Mouse (Mus musculus) liver, embryonic 12.5 days (tissue): ENCODE measurements around the gene Tctn1. TPM values are rescaled to one million over a fixed set of nuclear protein-coding genes. Genes with fewer than 3 reads are reported as not detected.
A peak's percentile ranks its signal among the peaks of the same experiment; 100 is the strongest.

Source experiments
- ATAC-seq: fragments of 200-750 bp; cut with Nextera tagmentation; 2 replicates; pipeline ENCODE4 v1.8.0; 2017; ENCODE audit warnings: moderate number of reproducible peaks, mild to moderate bottlenecking, moderate library complexity
- H3K27ac ChIP-seq: fragments of 300-500 bp; sonication (generic); 2 replicates; pipeline ENCODE4 v1.5.1; 2016; ENCODE audit warnings: mild to moderate bottlenecking
- H3K27me3 ChIP-seq: fragments of 300-500 bp; sonication (generic); replicated peaks from 2 replicates; pipeline ENCODE4 v1.6.1; 2016; ENCODE audit warnings: mild to moderate bottlenecking, moderate library complexity
- H3K36me3 ChIP-seq: fragments of 300-500 bp; sonication (generic); 2 replicates; pipeline ENCODE4 v1.6.1; 2016; ENCODE audit warnings: mild to moderate bottlenecking, moderate library complexity
- H3K4me1 ChIP-seq: fragments of 300-500 bp; sonication (generic); 2 replicates; pipeline ENCODE4 v1.6.1; 2016
- H3K4me2 ChIP-seq: fragments of 300-500 bp; sonication (generic); 2 replicates; pipeline ENCODE4 v1.6.1; 2016; ENCODE audit warnings: mild to moderate bottlenecking, moderate library complexity
- H3K4me3 ChIP-seq: fragments of 300-500 bp; sonication (generic); 2 replicates; pipeline ENCODE4 v1.5.1; 2016; ENCODE audit warnings: mild to moderate bottlenecking, moderate library complexity
- H3K9ac ChIP-seq: fragments of 300-500 bp; sonication (generic); 2 replicates; pipeline ENCODE4 v1.6.1; 2016; ENCODE audit warnings: mild to moderate bottlenecking, moderate library complexity
- H3K9me3 ChIP-seq: fragments of 300-500 bp; sonication (generic); replicated peaks from 2 replicates; pipeline ENCODE4 v1.6.1; 2016; ENCODE audit warnings: mild to moderate bottlenecking, moderate library complexity
- WGBS: fragments of 180-500 bp; shearing (Covaris S2); methylation state at CpG from one replicate; pipeline ENCODE4 v1.1.7; 2016; ENCODE audit not compliant: insufficient replicate concordance; 5-methylcytosine and 5-hydroxymethylcytosine counted together
- polyA plus RNA-seq: library from polyadenylated mRNA; unstranded; fragments of >200 nt; fragmentation: Nextera tagmentation; extraction: Ambion mirVana; gene quantifications from 2 replicates; pipeline ENCODE4 v1.2.1, GENCODE M21; 2016

The Tctn1 gene
- polyA plus RNA-seq = 1.2 and 1.7 TPM in 2 replicates

- Histone ChIP-seq H3K36me3 (peaks cover 4% of the 10 kb centered on the region; the same call in 1 of the 2 replicates), H3K27ac (peak within 1 kb of the TSS; percentile 55)
Observed at GRCm38 (mm10) chr5:122263933-122264905, at the start of gene Tctn1. Gene Tctn1 (minus strand): TSS chr5:122264460.

DNA sequence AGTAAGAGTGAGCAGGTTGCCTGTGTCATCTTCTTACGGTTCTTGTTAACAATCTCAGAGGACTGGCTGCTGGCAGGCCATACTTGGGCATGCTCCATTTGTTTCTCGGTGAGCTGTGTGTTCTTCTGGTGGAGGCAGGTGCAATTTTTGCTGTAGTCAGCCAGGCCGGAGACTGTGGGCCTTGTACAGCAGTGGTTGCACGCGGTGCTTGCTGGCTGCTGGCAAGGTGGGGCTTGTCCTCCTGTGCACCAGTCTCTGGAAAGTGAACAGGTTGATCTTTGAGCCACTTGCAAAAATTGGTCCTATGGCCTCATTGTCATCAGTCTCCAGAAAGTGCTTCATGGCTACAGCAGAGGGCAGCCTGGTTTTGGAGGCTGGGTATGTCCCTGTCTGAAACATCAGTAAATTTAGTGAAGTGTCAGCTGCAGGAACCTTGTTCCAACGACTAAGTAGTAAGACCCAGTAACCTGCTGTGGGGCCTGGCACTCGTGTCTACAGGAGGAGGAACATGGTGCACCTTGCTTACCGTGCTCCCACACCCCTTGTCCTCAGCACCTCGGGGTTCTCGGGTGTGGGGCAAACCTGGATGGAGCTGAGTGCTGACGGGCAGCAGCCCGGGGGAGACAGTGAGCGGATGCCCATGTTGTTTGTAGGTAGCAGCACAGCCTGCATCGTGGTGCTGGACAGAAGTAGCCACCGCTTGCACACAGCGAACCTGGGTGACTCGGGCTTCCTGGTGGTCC, 48.9 kb upstream of the Tctn1 start:
- H3K36me3 ChIP-seq = peaks cover 70% of the 10 kb centered on the region
- H3K27me3 ChIP-seq = no peaks in the 10 kb centered on the region
- 0 out of 2 replicates have a peak overlapping the region, but pooled peaks have one; percentile 2 for H3K9ac ChIP-seq
- WGBS = 78% methylated on average over 17 of the region's 17 CpGs
- no peak for ATAC-seq
- no peak overlapping the region for H3K27ac ChIP-seq
- no peak overlapping the region for H3K4me2 ChIP-seq
- H3K4me1 ChIP-seq = peaks cover 34% of the 10 kb centered on the region
- H3K4me3 ChIP-seq = no peak overlapping the region
- H3K9me3 ChIP-seq = no peaks in the 10 kb centered on the region

More at GRCm38 (mm10) chr5:122263933-122264905, at the start of gene Tctn1:
- ATAC-seq = peak; percentile 98
- Histone ChIP-seq H3K27me3 (no peaks in the 10 kb centered on the region), H3K9me3 (no peaks in the 10 kb centered on the region), H3K4me2 (peak within 1 kb of the TSS; percentile 79), H3K9ac (peak within 1 kb of the TSS; percentile 71), H3K4me3 (peak within 1 kb of the TSS; percentile 67), H3K4me1 (peaks cover 30% of the 10 kb centered on the region)
- WGBS = 2% methylated on average over 49 of the region's 49 CpGs

DNA sequence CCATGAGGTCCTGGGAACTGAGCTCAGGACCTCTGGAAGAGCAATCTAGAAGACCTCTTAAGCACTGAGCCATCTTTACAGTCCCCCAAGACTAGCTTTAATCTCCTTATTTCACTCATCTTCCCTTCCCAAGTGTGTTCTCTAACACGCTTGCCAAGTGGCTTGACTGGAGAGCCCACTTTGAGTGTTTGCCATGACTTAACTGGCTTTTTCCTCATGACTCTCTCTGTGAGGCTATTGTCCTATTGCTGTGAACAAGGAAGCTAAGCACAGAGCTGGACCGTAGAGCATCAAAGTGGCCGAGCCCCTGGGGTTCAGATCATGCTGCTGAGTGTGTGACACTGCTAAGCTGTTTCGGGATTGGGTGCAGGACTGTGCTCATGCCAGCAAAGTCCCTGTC, 48.1 kb upstream of the Tctn1 start:
- H3K9me3 ChIP-seq = no peaks in the 10 kb centered on the region
- H3K36me3 ChIP-seq = peaks cover 69% of the 10 kb centered on the region
- ATAC-seq = no peak
- no peak overlapping the region for H3K4me2 ChIP-seq
- WGBS = 84% methylated on average over 4 of the region's 4 CpGs
- H3K4me1 ChIP-seq = peaks cover 29% of the 10 kb centered on the region
- no peaks in the 10 kb centered on the region for H3K27me3 ChIP-seq
- no peak overlapping the region for H3K9ac ChIP-seq
- H3K4me3 ChIP-seq = no peak overlapping the region
- no peak overlapping the region for H3K27ac ChIP-seq

GRCm38 (mm10) chr5:122311692-122312091, 47.4 kb upstream of the Tctn1 start:
- peaks cover 63% of the 10 kb centered on the region for H3K36me3 ChIP-seq
- ATAC-seq = no peak
- H3K4me1 ChIP-seq = peaks cover 22% of the 10 kb centered on the region
- 73% methylated on average over 7 of the region's 7 CpGs for WGBS
- H3K27me3 ChIP-seq = no peaks in the 10 kb centered on the region
- H3K9ac ChIP-seq = no peak overlapping the region
- no peak overlapping the region for H3K4me3 ChIP-seq
- H3K9me3 ChIP-seq = no peaks in the 10 kb centered on the region
- no peak overlapping the region for H3K4me2 ChIP-seq
- no peak overlapping the region for H3K27ac ChIP-seq

DNA sequence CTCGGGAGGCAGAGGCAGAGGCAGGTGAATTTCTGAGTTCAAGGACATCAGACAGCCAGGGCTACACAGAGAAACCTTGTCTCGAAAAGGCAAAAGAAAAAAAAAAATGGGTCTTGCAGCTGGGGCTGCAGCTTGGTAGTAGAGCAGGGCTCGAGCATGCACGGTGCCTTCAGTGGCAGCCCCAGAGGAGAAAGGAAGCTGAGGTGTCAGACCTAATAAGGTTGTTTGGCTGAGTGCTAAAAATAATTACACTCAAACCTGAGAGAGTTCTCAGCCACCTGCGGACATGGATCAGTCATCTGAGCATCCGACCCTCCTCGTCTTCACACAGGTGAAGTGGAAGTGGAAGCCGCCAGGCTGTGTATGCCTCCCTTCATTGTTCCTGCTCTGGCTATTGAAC, 46.4 kb upstream of the Tctn1 start:
- Histone ChIP-seq H3K27me3 (no peaks in the 10 kb centered on the region), H3K4me2 (no peak overlapping the region), H3K27ac (no peak overlapping the region), H3K36me3 (peaks cover 58% of the 10 kb centered on the region), H3K9ac (no peak overlapping the region), H3K9me3 (no peaks in the 10 kb centered on the region), H3K4me1 (peaks cover 17% of the 10 kb centered on the region), H3K4me3 (no peak overlapping the region)
- ATAC-seq = no peak
- WGBS = 83% methylated on average over 8 of the region's 8 CpGs

DNA sequence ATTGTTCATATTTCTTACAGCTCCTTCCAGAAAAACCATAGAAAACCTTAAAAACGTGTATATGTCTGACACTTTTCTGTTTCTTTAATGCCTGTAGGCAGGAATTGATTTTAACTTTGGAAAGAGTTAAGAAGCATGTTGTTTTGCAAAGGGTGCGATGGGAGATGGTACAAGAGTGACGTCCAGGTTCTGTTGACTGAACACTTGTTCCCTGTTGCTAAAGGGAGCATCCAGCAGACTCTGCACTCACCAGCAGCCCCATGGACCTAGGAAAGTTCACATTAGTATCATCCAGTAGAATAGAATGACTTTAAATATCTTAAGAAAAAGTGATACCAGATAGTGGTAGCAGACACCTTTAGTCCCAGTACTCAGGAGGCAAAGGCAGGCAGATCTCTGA, 42.3 kb upstream of the Tctn1 start:
- no peak overlapping the region for H3K4me3 ChIP-seq
- H3K36me3 ChIP-seq = peaks cover 32% of the 10 kb centered on the region
- H3K9ac ChIP-seq = no peak overlapping the region
- no peak for ATAC-seq
- no peaks in the 10 kb centered on the region for H3K27me3 ChIP-seq
- no peak overlapping the region for H3K4me2 ChIP-seq
- no peaks in the 10 kb centered on the region for H3K9me3 ChIP-seq
- peaks cover 41% of the 10 kb centered on the region for H3K4me1 ChIP-seq
- no peak overlapping the region for H3K27ac ChIP-seq
- 80% methylated on average over 3 of the region's 3 CpGs for WGBS

- 77% methylated on average over 7 of the region's 7 CpGs for WGBS
- Histone ChIP-seq H3K9ac (no peak overlapping the region), H3K27me3 (no peaks in the 10 kb centered on the region), H3K9me3 (no peaks in the 10 kb centered on the region), H3K36me3 (peaks cover 22% of the 10 kb centered on the region), H3K4me1 (peaks cover 42% of the 10 kb centered on the region), H3K27ac (no peak overlapping the region), H3K4me2 (no peak overlapping the region), H3K4me3 (no peak overlapping the region)
- no peak for ATAC-seq
Observed at GRCm38 (mm10) chr5:122305472-122305871, 41.2 kb upstream of the Tctn1 start.

DNA sequence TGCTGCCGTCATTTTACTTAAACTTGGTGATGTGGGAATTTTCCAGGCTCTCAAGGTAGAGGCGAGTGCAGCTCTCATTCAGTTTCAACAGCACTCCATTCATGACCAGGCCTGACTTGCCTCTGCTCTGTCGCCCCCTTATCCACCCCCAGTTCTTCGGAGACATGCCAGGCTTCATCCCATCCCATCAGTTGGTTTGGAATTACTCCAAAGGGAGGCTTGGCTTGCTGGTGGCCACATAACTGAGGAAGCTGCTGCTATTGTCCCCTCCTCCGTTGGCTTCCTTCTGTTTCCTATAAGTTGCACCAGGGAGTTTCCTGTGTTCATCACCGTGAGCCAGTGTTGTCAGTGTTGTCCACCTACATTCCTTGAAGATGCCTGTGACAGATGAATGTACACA, 40.3 kb upstream of the Tctn1 start:
- Histone ChIP-seq H3K27me3 (no peaks in the 10 kb centered on the region), H3K36me3 (peaks cover 24% of the 10 kb centered on the region), H3K9ac (no peak overlapping the region), H3K4me2 (no peak overlapping the region), H3K9me3 (no peaks in the 10 kb centered on the region), H3K4me1 (peaks cover 42% of the 10 kb centered on the region), H3K27ac (no peak overlapping the region), H3K4me3 (no peak overlapping the region)
- ATAC-seq = no peak
- 67% methylated on average over 6 of the region's 6 CpGs for WGBS

DNA sequence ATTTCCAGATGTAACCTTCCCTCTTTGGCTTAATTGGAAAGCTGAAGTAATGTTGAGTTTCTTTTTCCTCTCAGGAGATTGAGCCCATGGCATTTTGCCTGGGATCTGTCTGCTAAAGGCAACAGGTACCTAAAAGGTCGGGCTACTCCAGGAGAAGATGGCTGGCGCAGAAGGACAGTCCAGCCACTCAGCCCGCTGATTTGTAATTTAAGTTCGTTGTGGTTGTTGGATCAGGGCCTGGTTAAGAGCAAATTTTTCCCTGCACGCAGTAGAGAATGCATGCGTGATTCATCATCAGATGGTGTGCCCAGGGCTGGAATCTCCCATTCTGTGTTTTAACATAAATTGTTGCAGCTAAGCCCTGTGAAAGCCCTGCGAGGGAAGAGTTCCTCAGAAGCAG, 39.7 kb upstream of the Tctn1 start:
- no peaks in the 10 kb centered on the region for H3K27me3 ChIP-seq
- peaks cover 21% of the 10 kb centered on the region for H3K36me3 ChIP-seq
- H3K9ac ChIP-seq = no peak overlapping the region
- no peak for ATAC-seq
- no peak overlapping the region for H3K4me2 ChIP-seq
- no peak overlapping the region for H3K4me3 ChIP-seq
- no peaks in the 10 kb centered on the region for H3K9me3 ChIP-seq
- H3K27ac ChIP-seq = no peak overlapping the region
- WGBS = 82% methylated on average over 7 of the region's 7 CpGs
- peaks cover 42% of the 10 kb centered on the region for H3K4me1 ChIP-seq

DNA sequence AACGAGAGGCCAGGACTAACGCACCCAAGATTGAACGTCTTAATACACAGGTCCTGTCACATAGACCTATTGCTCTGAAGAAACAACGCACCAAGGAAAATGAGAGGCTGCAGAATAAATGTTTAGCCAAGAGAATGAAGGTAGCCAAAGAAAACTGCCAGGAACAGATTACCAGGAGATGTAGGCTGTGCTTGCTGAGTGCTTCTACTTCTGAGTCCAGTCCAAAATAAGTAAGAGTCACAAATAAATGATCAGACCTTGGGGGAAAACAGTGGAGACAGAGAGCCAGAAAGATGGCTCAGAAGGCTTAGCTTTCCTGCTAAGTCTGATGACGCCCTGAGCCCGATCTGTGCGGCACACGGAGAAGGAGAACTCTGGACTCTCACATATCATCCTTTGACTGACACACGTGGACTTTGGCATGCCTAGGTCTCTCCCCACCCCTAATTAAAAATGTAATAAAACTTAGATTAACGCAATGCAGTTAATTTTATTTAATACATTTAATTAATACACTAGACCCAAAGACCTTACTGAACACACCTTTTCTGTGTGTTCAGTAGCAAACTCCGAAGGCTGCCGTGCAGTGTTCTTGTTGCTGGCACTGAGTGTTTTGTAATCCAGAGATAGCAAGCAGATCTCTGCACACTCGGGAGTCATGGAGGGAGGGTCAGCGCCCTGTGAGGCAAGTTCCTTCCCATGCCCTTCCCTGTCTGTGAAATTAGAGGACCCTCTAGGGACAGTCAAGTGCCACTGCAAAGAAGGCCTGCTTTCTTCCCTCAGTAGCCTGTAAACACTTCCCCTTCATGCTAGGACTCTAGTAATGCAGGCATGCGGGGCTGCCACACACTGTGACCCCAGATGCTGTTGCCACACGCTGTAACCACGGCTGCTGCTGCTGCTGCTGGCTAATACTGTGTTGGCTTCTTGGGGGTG, 38.8 kb upstream of the Tctn1 start:
- no peaks in the 10 kb centered on the region for H3K9me3 ChIP-seq
- H3K27ac ChIP-seq = no peak overlapping the region
- 54% methylated on average over 17 of the region's 17 CpGs for WGBS
- peaks cover 14% of the 10 kb centered on the region for H3K36me3 ChIP-seq
- no peak; the same call in 1 of the 2 replicates for ATAC-seq
- no peak overlapping the region for H3K4me3 ChIP-seq
- no peak overlapping the region for H3K4me2 ChIP-seq
- H3K4me1 ChIP-seq = peaks cover 46% of the 10 kb centered on the region
- no peak overlapping the region for H3K9ac ChIP-seq
- no peaks in the 10 kb centered on the region for H3K27me3 ChIP-seq

GRCm38 (mm10) chr5:122300071-122300518, 35.8 kb upstream of the Tctn1 start:
- no peak overlapping the region for H3K9ac ChIP-seq
- no peak overlapping the region for H3K4me3 ChIP-seq
- no peak for ATAC-seq
- no peak overlapping the region for H3K4me2 ChIP-seq
- H3K27ac ChIP-seq = no peak overlapping the region
- H3K36me3 ChIP-seq = 0 out of 2 replicates have a peak, but pooled peaks cover 6% of the 10 kb centered on the region
- peaks cover 43% of the 10 kb centered on the region for H3K4me1 ChIP-seq
- no peaks in the 10 kb centered on the region for H3K9me3 ChIP-seq
- H3K27me3 ChIP-seq = no peaks in the 10 kb centered on the region
- WGBS = 86% methylated on average over 6 of the region's 6 CpGs
